Mouse (Mus musculus): ENCODE measurements around the gene Plcg1. TPM values are rescaled to one million over a fixed set of nuclear protein-coding genes. Genes with fewer than 3 reads are reported as not detected.

Plcg1 gene
- total RNA-seq, 2 experiments from 2014 or later: 72.2 to 109 TPM

- DNase-seq: no peak
These were observed 39.3 kb downstream of the Plcg1 start for GRCm38 (mm10) chr2:160770409-160770808.

DNA sequence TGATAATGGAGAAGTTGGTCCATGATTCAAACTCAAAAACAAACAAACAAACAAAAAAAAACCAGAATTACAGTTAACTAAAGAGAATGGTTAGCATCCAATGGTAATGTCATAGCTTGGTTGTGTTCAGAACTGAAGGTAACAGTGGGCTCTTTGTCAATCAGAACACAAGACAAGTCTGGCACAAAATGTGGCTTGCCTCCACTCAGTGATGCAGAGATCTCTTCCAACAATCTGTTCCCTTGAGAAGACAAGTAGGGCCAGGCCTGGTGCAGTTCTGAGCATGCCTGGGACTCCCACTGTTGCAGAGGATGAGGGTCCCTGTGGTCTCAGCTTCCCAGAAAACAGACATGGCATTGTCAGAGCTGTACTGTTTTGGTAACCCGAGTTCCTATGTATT is 39.8 kb downstream of the Plcg1 start:
- no peak for DNase-seq

- no peak for DNase-seq
These were observed 40.5 kb downstream of the Plcg1 start for GRCm38 (mm10) chr2:160771325-160772276.

- DNase-seq: no peak
These were observed 46.9 kb downstream of the Plcg1 start for GRCm38 (mm10) chr2:160778034-160778433.

DNA sequence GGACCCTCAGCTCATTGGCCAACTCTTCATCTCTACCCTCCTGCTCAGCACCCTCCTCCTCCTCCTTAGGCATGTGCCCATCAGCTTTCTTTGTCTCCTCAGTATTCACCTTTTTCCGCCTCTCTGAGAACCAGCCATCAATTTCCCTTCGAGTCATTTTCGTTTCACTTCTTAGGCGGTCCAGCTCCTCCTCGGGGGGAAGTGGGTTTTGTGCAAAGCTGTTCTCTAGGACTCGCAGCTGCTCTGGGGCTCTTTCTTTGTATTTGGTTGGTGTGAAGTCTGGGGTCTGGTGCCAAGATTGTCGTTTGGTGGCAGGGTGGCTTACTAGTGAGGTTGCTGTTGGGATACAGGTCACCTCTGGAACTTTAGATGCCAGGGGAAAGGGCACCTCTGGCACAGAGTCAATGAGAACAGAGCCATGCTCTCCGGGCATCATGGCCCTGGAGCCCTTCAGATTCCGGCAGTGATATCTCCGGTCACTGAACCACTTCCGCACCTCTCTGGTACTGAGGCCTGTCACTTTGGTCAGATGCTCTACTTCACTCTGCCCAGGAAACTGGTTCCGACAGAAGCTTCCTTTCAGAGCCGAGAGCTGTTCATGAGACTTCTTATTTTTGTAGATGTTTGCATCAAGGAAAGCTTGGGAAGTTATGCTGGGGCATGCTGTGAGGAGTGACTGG is 49.2 kb downstream of the Plcg1 start:
- DNase-seq: no peak

DNA sequence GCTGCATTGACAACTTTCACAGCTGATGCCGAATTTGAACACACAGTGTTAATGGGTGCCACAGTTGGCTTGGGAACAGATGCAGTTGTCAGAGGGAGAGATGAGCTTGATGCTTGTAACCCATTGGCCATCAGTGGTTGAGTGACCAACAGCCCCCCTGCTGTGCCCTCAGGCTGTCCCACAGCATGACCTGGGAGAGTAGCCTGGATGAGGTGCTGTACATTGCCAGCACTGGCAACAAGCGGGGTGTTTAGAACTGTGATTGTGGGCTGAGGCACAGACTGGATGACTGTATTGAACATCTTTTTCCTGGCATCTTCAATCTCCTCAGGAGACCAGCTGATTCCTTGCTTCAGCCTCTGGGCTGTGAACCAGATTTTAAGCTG is 49.7 kb downstream of the Plcg1 start:
- no peak for DNase-seq

DNA sequence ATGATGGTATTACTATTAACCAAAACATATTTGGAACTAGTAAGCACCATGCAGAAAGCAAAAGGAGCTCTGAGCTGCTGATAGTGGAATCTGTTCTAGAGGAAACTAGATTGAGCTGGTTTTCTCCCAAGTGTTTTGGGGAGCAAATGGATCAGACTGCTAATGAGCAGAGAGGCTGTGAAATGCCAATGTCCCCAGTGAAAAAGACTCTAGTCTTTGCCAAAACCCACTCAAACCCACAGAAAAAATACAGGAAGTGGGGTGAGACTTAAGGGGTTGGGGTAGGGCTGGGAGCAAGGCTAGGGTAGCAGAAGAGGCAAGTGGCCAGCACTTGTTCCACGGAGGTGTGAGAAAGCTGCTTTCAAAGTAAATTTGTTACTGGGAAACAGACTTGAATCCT is 55.2 kb downstream of the Plcg1 start:
- DNase-seq: no peak

- no peak for DNase-seq
These were observed 57.9 kb downstream of the Plcg1 start for GRCm38 (mm10) chr2:160789046-160789445.

DNA sequence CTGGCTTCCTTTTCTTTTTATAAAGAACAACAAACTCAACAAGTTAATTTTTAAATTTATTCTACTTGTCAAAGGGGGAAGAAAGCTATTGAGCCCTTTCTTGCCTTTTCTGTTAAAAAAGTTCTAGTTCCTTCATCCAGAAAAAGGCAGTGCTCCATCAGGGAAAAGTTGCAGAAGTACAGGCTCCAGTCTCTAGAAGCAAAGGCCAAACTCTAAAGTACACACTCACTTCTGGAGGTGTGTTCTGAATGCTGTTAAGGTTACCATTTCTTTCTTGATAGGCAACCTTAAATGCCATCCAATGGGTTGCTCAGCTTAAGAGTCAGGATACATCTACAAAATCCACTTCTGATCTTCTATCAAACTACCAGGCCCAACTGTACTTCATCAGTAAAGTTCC is 58.6 kb downstream of the Plcg1 start:
- DNase-seq: no peak

GRCm38 (mm10) chr2:160793117-160793516 is 62.0 kb downstream of the Plcg1 start:
- no peak for DNase-seq

GRCm38 (mm10) chr2:160796973-160797372 is 65.9 kb downstream of the Plcg1 start:
- peak; percentile 85 for DNase-seq

GRCm38 (mm10) chr2:160798206-160798605 is 67.1 kb downstream of the Plcg1 start:
- DNase-seq: no peak

GRCm38 (mm10) chr2:160800967-160801366 is 69.9 kb downstream of the Plcg1 start:
- no peak for DNase-seq

- no peak for DNase-seq
These were observed 71.2 kb downstream of the Plcg1 start for GRCm38 (mm10) chr2:160802326-160802725.

GRCm38 (mm10) chr2:160804794-160805527 is 73.9 kb downstream of the Plcg1 start:
- DNase-seq: peak; percentile 35

- DNase-seq: peak; percentile 65
These were observed 75.0 kb downstream of the Plcg1 start for GRCm38 (mm10) chr2:160806091-160806521.

- no peak for DNase-seq
These were observed 79.3 kb downstream of the Plcg1 start for GRCm38 (mm10) chr2:160810376-160810775.

- no peak for DNase-seq
These were observed 79.7 kb downstream of the Plcg1 start for GRCm38 (mm10) chr2:160810802-160811201.
